Mouse (Mus musculus) stomach, embryonic 15.5 days (tissue): ENCODE measurements around the gene Gm20518. TPM values are rescaled to one million over a fixed set of nuclear protein-coding genes. Genes with fewer than 3 reads are reported as not detected.
A peak's percentile ranks its signal among the peaks of the same experiment; 100 is the strongest.

ENCODE experiments used
- ATAC-seq: fragments of 200-750 bp; cut with Nextera tagmentation; 2 replicates; pipeline ENCODE4 v1.8.0; 2017; ENCODE audit warnings: low read depth, moderate number of reproducible peaks, moderate TSS enrichment; ENCODE audit not compliant: insufficient read depth, low FRiP score
- H3K27ac ChIP-seq: fragments of 300-500 bp; sonication (generic); 2 replicates; pipeline ENCODE4 v1.5.1; 2015; ENCODE audit warnings: mild to moderate bottlenecking, inconsistent platforms
- H3K27me3 ChIP-seq: fragments of 300-500 bp; sonication (generic); replicated peaks from 2 replicates; pipeline ENCODE4 v1.6.1; 2015; ENCODE audit warnings: inconsistent platforms
- H3K36me3 ChIP-seq: fragments of 300-500 bp; sonication (generic); 2 replicates; pipeline ENCODE4 v1.6.1; 2015; ENCODE audit warnings: inconsistent platforms
- H3K4me1 ChIP-seq: fragments of 300-500 bp; sonication (generic); 2 replicates; pipeline ENCODE4 v1.6.1; 2015; ENCODE audit warnings: inconsistent platforms
- H3K4me2 ChIP-seq: fragments of 300-500 bp; sonication (generic); 2 replicates; pipeline ENCODE4 v1.6.1; 2015; ENCODE audit warnings: mild to moderate bottlenecking, inconsistent platforms
- H3K4me3 ChIP-seq: fragments of 300-500 bp; sonication (generic); replicated peaks from 2 replicates; pipeline ENCODE4 v1.5.1; 2015; ENCODE audit warnings: inconsistent platforms
- H3K9ac ChIP-seq: fragments of 300-500 bp; sonication (generic); 2 replicates; pipeline ENCODE4 v1.6.1; 2015; ENCODE audit warnings: inconsistent platforms
- H3K9me3 ChIP-seq: fragments of 300-500 bp; sonication (generic); 2 replicates; pipeline ENCODE4 v1.6.1; 2016; ENCODE audit warnings: inconsistent platforms
- WGBS: fragments of 180-500 bp; shearing (Covaris S2); methylation state at CpG from one replicate; pipeline ENCODE4 v1.1.7; 2015; 5-methylcytosine and 5-hydroxymethylcytosine counted together
- polyA plus RNA-seq: library from polyadenylated mRNA; unstranded; fragments of >200 nt; fragmentation: Nextera tagmentation; extraction: Ambion mirVana; gene quantifications from 2 replicates; pipeline ENCODE4 v1.2.1, GENCODE M21; 2015

Gm20518 gene
- polyA plus RNA-seq, 1 experiment from 2014 or later = 0.26 TPM

DNA sequence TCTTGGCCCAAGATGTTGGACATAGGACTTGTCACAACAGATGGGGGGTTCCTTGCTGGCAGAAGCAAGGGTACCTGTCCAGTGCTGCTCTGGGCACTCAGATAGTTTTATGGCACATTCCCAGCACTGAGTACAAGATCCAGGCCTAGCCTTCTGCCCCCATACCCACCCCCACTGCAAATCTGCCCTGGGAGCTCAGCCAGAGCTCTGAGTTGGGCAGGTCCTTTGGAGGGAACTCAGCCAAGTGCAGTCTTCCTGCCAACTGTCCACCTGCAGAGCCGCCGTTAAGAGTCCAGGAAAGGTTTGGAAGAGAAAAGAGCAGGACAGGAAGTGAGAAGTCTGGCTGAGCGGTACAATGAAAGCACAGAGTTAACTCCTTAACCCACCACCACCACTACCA, 1.1 kb upstream of the Gm20518 start:
- H3K4me1 ChIP-seq = peaks cover 15% of the 10 kb centered on the region
- no peak for ATAC-seq
- peak overlapping the region; percentile 97; the same call in 1 of the 2 replicates for H3K27ac ChIP-seq
- no peaks in the 10 kb centered on the region for H3K27me3 ChIP-seq
- H3K9me3 ChIP-seq = no peaks in the 10 kb centered on the region
- 45% methylated on average over 3 of the region's 3 CpGs for WGBS
- no peak overlapping the region for H3K4me2 ChIP-seq
- no peak overlapping the region for H3K4me3 ChIP-seq
- H3K9ac ChIP-seq = no peak overlapping the region
- H3K36me3 ChIP-seq = no peaks in the 10 kb centered on the region

DNA sequence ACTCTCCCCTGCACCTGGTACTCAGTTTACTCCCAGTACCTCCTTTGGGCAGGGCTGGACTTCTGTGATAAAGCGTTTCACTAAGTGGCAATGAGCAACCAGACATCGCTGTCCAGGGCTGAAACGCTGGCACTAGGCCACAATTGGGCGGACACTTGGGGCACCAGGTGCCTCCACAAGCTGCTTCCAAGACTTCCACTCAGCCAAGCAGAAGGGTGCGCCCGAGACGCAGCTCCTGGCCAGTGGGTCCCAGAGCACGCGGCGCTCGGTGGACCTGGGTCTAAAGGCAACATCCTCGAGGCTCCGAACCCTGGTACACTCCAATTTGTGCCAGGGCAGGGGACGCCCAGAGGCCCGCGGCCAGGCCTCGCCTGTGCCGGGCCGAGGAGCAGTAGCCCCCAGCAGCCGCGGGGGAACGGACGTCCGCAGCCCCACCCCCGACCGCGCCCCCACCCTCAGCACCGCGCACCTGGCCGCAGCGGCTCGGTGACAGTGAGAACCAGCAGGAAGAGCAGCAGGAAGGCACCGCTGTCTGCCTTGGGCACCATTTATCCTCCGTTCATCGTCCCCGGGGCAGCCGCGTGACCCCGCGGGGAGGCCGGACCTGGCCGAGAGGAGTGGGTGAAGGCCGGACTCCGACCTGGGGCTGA, 429 bp downstream of the Gm20518 start:
- under 1% methylated on average over 44 of the region's 44 CpGs for WGBS
- Histone ChIP-seq H3K4me2 (peak overlapping the region; percentile 83), H3K4me1 (peaks cover 15% of the 10 kb centered on the region), H3K9ac (peak overlapping the region; percentile 98), H3K36me3 (no peaks in the 10 kb centered on the region), H3K4me3 (peak overlapping the region; percentile 99), H3K9me3 (no peaks in the 10 kb centered on the region), H3K27ac (peak overlapping the region; percentile 97), H3K27me3 (no peaks in the 10 kb centered on the region)
- ATAC-seq = peak; percentile 64

- peak overlapping the region; percentile 98; the same call in 1 of the 2 replicates for H3K9ac ChIP-seq
- no peak for ATAC-seq
- peaks cover 15% of the 10 kb centered on the region for H3K4me1 ChIP-seq
- H3K4me2 ChIP-seq = peak overlapping the region; percentile 83
- H3K9me3 ChIP-seq = no peaks in the 10 kb centered on the region
- peak overlapping the region; percentile 97; the same call in 1 of the 2 replicates for H3K27ac ChIP-seq
- peak overlapping the region; percentile 99 for H3K4me3 ChIP-seq
- 32% methylated on average over 2 of the region's 2 CpGs for WGBS
- no peaks in the 10 kb centered on the region for H3K27me3 ChIP-seq
- H3K36me3 ChIP-seq = no peaks in the 10 kb centered on the region
Measured at GRCm38 (mm10) chr16:17890342-17890727, 1.1 kb downstream of the Gm20518 start.

DNA sequence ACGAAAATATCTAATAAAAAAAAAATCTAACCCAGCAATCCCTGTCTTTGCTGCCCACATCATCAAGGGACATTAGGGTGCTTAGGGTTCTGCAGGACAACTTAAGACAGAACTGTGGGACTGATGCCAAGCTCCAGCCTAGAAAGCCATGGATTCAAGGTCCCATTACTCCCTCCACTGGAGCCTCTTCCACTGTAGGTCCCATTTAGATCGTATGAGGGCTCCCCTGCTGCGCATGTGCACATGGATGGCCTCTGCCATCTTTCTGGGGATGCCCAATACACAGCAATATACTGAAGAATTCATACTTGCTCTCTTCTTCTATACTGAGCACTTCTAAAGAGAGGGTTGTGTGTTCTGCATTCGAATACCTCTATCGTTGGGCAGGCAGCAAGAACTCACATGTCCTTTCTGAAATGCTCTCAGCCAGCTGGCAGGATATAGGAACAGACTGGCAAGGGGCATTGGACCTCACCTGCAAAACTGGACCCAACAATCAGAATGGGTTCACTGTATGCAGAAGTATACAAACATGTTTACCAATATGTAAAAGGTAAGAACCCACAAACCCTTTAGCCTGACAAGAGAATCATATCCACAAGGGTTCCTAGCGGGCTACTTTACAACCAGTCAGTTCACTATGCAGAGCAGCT, 1.7 kb downstream of the Gm20518 start:
- no peaks in the 10 kb centered on the region for H3K9me3 ChIP-seq
- no peak overlapping the region for H3K9ac ChIP-seq
- H3K27me3 ChIP-seq = no peaks in the 10 kb centered on the region
- no peak overlapping the region for H3K27ac ChIP-seq
- H3K4me1 ChIP-seq = peaks cover 15% of the 10 kb centered on the region
- ATAC-seq = no peak
- H3K36me3 ChIP-seq = no peaks in the 10 kb centered on the region
- H3K4me3 ChIP-seq = peak overlapping the region; percentile 99
- H3K4me2 ChIP-seq = peak overlapping the region; percentile 83
- WGBS = 80% methylated on average over 6 of the region's 6 CpGs

DNA sequence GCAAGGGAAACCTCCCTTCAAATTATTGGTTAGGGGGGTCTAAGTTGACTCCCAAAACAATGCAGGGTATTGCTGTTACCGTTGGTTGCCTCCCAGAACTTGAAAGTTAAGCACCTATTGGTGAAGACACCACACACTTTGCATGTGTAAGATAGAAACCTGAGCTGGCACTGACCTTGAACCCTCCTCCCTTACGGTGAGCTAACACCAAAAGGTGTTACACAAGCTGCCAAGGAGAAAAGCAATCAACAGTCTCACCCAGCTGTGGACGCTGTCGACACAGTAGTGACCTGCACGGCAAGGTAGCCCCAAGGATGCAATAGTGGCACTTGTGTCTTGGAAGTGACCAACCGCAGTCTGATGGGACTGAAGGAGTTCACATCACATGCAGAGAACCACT, 7.4 kb downstream of the Gm20518 start:
- Histone ChIP-seq H3K4me3 (no peak overlapping the region), H3K9ac (no peak overlapping the region), H3K27ac (no peak overlapping the region), H3K27me3 (no peaks in the 10 kb centered on the region), H3K4me2 (no peak overlapping the region), H3K9me3 (no peaks in the 10 kb centered on the region), H3K36me3 (no peaks in the 10 kb centered on the region; the same call in 1 of the 2 replicates), H3K4me1 (peaks cover 13% of the 10 kb centered on the region)
- no peak for ATAC-seq
- WGBS = 70% methylated on average over 6 of the region's 6 CpGs

DNA sequence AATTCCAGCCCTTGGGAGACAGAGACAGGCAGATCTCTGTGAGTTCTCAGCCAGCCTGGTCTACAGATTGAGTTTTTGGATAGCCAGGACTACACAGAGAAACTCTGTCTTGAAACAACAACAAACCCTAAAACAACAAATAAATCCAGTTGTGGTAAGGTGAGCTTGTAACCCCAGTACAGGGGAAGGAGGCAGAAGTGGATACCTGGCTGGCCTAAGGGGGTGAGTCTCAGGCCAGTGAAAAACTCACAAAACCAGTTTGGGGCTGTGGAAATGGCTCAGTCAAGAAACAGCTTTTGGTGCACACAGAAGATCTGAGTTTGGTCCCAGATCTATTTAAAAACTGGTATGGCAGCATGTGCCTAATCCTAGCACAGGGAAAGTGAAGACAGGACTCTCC, 9.3 kb downstream of the Gm20518 start:
- no peak for ATAC-seq
- H3K27ac ChIP-seq = no peak overlapping the region
- H3K4me1 ChIP-seq = peaks cover 13% of the 10 kb centered on the region

GRCm38 (mm10) chr16:17879571-17879970, 11.9 kb downstream of the Gm20518 start:
- no peaks in the 10 kb centered on the region for H3K27me3 ChIP-seq
- H3K27ac ChIP-seq = no peak overlapping the region
- H3K4me1 ChIP-seq = peaks cover 13% of the 10 kb centered on the region
- H3K9ac ChIP-seq = no peak overlapping the region
- H3K9me3 ChIP-seq = no peaks in the 10 kb centered on the region
- H3K4me2 ChIP-seq = no peak overlapping the region
- ATAC-seq = no peak
- H3K36me3 ChIP-seq = peaks cover 3% of the 10 kb centered on the region
- WGBS = 86% methylated on average over 4 of the region's 4 CpGs
- H3K4me3 ChIP-seq = no peak overlapping the region

More for the DNA sequence above, 9.3 kb downstream of the Gm20518 start:
- H3K4me3 ChIP-seq = no peak overlapping the region
- no peak overlapping the region for H3K9ac ChIP-seq
- H3K36me3 ChIP-seq = peaks cover 2% of the 10 kb centered on the region
- no peaks in the 10 kb centered on the region for H3K9me3 ChIP-seq
- H3K4me2 ChIP-seq = no peak overlapping the region
- H3K27me3 ChIP-seq = no peaks in the 10 kb centered on the region

DNA sequence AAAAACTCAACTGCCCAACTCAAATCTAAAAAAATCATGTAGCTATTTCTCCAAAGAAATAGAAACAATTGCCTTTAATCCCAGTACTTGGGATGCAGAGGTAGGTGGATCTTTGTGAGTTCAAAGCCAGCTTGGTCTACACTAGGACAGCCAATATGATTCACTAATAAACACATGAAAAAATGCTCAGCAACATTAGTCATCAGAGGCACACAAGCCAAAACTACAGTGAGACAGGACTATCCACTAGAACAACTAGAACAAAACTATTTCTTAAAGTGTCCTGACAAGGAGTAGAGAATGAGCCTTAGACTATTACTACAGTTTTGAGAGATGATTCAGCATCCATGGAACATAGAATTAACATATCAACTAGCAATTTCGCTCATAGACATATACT, 15.4 kb downstream of the Gm20518 start:
- Histone ChIP-seq H3K9ac (no peak overlapping the region), H3K27ac (no peak overlapping the region), H3K9me3 (no peaks in the 10 kb centered on the region), H3K27me3 (no peaks in the 10 kb centered on the region), H3K4me3 (no peak overlapping the region), H3K36me3 (peaks cover 7% of the 10 kb centered on the region; the same call in 1 of the 2 replicates), H3K4me1 (no peaks in the 10 kb centered on the region), H3K4me2 (no peak overlapping the region)
- 92% methylated on average over 1 of the region's 1 CpGs for WGBS
- ATAC-seq = no peak

DNA sequence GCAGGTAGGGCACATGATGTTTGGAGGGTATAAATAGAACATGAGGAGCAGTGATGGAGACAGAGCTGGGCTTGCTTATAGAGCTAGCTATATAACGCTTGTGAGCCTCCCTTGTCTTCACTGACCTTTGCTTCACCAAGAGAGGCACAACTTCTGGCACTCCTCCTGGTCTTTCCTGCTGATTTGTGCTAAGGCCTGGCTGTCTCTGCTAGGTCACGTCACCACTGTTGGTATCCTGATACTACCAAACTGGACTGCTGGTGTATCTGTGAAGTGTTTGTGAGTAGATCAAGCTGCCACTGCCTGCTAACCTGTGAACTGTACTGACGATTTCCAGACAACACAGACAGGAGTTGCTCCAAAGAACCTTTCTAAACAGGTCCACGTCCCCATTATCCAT, 16.3 kb downstream of the Gm20518 start:
- WGBS = 71% methylated on average over 4 of the region's 4 CpGs
- H3K9me3 ChIP-seq = no peaks in the 10 kb centered on the region
- no peaks in the 10 kb centered on the region for H3K27me3 ChIP-seq
- H3K4me1 ChIP-seq = no peaks in the 10 kb centered on the region
- no peak for ATAC-seq
- H3K36me3 ChIP-seq = peaks cover 7% of the 10 kb centered on the region; the same call in 1 of the 2 replicates
- no peak overlapping the region for H3K4me2 ChIP-seq
- H3K9ac ChIP-seq = no peak overlapping the region
- H3K27ac ChIP-seq = no peak overlapping the region
- H3K4me3 ChIP-seq = no peak overlapping the region

GRCm38 (mm10) chr16:17872995-17873394, 18.5 kb downstream of the Gm20518 start:
- H3K27me3 ChIP-seq = no peaks in the 10 kb centered on the region
- WGBS = 46% methylated on average over 4 of the region's 4 CpGs
- H3K4me3 ChIP-seq = no peak overlapping the region
- H3K9me3 ChIP-seq = no peaks in the 10 kb centered on the region
- no peak overlapping the region for H3K4me2 ChIP-seq
- peaks cover 7% of the 10 kb centered on the region; the same call in 1 of the 2 replicates for H3K36me3 ChIP-seq
- H3K9ac ChIP-seq = no peak overlapping the region
- no peak overlapping the region for H3K27ac ChIP-seq
- ATAC-seq = no peak
- H3K4me1 ChIP-seq = no peaks in the 10 kb centered on the region

DNA sequence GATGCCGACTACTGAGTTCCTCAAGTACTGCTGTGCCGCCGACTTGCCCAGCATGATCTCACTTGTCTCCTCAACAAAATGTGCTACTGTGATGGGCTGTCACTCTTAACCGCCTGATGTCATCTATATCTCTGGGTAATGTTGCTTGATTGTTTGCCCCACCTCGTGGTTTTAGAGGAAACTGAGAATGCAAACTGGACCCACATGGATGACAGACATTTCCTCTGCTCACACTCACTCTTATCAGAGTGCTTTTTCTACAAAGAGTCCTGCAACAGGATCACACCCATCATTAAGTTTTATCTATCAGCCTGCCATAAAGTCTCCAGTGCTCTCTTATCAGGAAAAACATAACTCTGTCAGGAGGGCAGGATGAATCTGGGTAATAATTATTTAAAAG, 20.2 kb downstream of the Gm20518 start:
- no peak for ATAC-seq
- Histone ChIP-seq H3K36me3 (peaks cover 4% of the 10 kb centered on the region; the same call in 1 of the 2 replicates), H3K9me3 (no peaks in the 10 kb centered on the region), H3K27me3 (no peaks in the 10 kb centered on the region), H3K4me2 (no peak overlapping the region), H3K4me1 (no peaks in the 10 kb centered on the region), H3K27ac (no peak overlapping the region), H3K9ac (no peak overlapping the region), H3K4me3 (no peak overlapping the region)
- 78% methylated on average over 5 of the region's 5 CpGs for WGBS

- H3K27ac ChIP-seq = 0 out of 2 replicates have a peak overlapping the region, but pooled peaks have one; percentile 35
- no peaks in the 10 kb centered on the region for H3K9me3 ChIP-seq
- peak; percentile 79; the same call in 1 of the 2 replicates for ATAC-seq
- H3K27me3 ChIP-seq = no peaks in the 10 kb centered on the region
- no peak overlapping the region for H3K4me3 ChIP-seq
- no peaks in the 10 kb centered on the region for H3K4me1 ChIP-seq
- no peak overlapping the region for H3K4me2 ChIP-seq
- WGBS = 71% methylated on average over 6 of the region's 6 CpGs
- H3K36me3 ChIP-seq = no peaks in the 10 kb centered on the region; the same call in 1 of the 2 replicates
- H3K9ac ChIP-seq = no peak overlapping the region
Measured at GRCm38 (mm10) chr16:17865770-17866169, 25.7 kb downstream of the Gm20518 start.
